Mouse (Mus musculus) cerebellum, adult 2 months (tissue): ENCODE results near the gene Smyd5. TPM values are rescaled to one million over a fixed set of nuclear protein-coding genes. Genes with fewer than 3 reads are reported as not detected.

ENCODE experiments used
- DNase-seq, 2 experiments: peaks; one replicate each; pipeline ENCODE4 v3.0.0; 2021
- H3K27ac ChIP-seq: fragments of 200-500 bp; 2 replicates; pipeline ENCODE4 v1.5.1; 2012; ENCODE audit warnings: low read length, control low read depth, inconsistent platforms; ENCODE audit not compliant: insufficient read depth
- H3K27me3 ChIP-seq: fragments of 200-500 bp; 2 replicates; pipeline ENCODE4 v1.6.1; 2012; ENCODE audit warnings: inconsistent platforms, mild to moderate bottlenecking, low read length, moderate library complexity; ENCODE audit not compliant: control insufficient read depth, insufficient read depth
- H3K4me1 ChIP-seq: fragments of 200-500 bp; 2 replicates; pipeline ENCODE4 v1.6.1; 2011; ENCODE audit warnings: low read length; ENCODE audit not compliant: control insufficient read depth, insufficient read depth
- H3K4me3 ChIP-seq: fragments of 200-500 bp; replicated peaks from 2 replicates; pipeline ENCODE3; 2011; ENCODE audit warnings: mild to moderate bottlenecking, low read depth, low read length, control low read depth; ENCODE audit not compliant: insufficient read depth
- CTCF ChIP-seq: fragments of 200-500 bp; IDR thresholded peaks from 2 replicates; pipeline ENCODE4 v1.5.1; 2011; ENCODE audit warnings: low read depth, mild to moderate bottlenecking, control low read depth, low read length, moderate library complexity, borderline replicate concordance; ENCODE audit not compliant: insufficient read depth
- POLR2A ChIP-seq: fragments of 200-500 bp; IDR thresholded peaks from 2 replicates; pipeline ENCODE4 v1.6.1; 2011; ENCODE audit warnings: low read length, control low read depth, borderline replicate concordance; ENCODE audit not compliant: insufficient read depth
- WGBS: fragments of 180-500 bp; shearing (Covaris S2); methylation state at CpG from one replicate; pipeline ENCODE4 v1.1.7; 2018; 5-methylcytosine and 5-hydroxymethylcytosine counted together
- polyA plus RNA-seq: library from polyadenylated mRNA; depleted of rRNA; stranded (reverse); fragments of >200 nt; gene quantifications from 2 replicates; pipeline ENCODE4 v1.2.3, GENCODE M21; 2012

The Smyd5 gene
- polyA plus RNA-seq, 1 experiment, result 38.8 TPM

DNA sequence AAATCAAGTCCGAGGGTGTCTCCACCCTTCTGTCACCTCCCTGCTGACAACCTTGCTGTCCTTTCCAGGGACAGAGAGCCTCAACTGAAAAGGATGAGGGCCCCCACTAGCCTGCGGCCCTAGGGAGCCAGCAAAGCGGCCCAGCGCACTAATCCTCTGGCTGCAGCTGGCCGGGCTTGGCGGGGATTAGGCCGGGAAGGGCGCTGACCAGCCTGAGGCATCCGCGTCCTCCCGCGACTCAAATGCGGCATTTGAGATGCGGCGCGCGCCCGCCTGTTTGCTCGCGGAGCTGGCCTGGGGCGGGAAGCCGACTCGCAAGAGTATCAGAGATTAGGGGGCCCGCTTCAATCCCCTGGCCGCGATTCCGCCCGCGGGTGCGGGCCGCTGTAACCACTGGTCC, 22.8 kb upstream of the Smyd5 start:
- TF ChIP-seq POLR2A (no peak), CTCF (no peak)

DNA sequence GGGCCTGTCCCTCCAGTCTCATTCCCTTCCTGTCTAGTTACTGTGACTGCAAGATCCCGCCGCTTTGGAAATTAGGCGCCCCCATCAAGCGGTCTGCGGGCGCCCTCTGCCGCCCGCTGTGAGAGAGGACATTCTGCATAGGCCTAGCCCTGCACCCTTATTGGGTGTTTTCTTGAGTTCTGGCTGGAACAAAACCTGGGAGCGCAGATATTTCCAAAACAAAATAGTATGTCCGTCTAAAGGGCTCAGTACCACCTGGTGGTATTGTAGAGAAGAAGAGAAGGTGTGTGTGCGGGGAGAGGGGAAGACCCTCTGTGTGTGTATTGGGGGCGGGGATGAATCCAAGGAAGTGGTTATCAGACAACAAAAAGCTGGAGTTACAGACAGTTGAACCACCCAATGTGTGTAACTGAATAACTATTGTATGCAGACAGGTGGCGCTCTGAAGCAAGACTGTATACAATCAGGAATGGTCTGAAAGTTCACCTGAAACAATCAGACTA, 21.0 kb upstream of the Smyd5 start:
- no peak overlapping the region for H3K4me3 ChIP-seq
- DNase-seq, result peak; percentile 28 to 37
- H3K4me1 ChIP-seq, result no peaks in the 10 kb centered on the region
- H3K27me3 ChIP-seq, result no peaks in the 10 kb centered on the region; the same call in 1 of the 2 replicates
- whole genome bisulfite sequencing, result 21% methylated on average over 13 of the region's 13 CpGs
- peak; percentile 58 for TF ChIP-seq CTCF
- no peak for TF ChIP-seq POLR2A
- H3K27ac ChIP-seq, result no peak overlapping the region

More for the DNA sequence above, 22.8 kb upstream of the Smyd5 start:
- peak in 1 of 2 experiments; percentile 22 for DNase-seq
- peak overlapping the region; percentile 22 for H3K4me3 ChIP-seq
- H3K4me1 ChIP-seq, result no peaks in the 10 kb centered on the region
- no peaks in the 10 kb centered on the region; the same call in 1 of the 2 replicates for H3K27me3 ChIP-seq
- 7% methylated on average over 31 of the region's 31 CpGs for WGBS
- no peak overlapping the region for H3K27ac ChIP-seq

DNA sequence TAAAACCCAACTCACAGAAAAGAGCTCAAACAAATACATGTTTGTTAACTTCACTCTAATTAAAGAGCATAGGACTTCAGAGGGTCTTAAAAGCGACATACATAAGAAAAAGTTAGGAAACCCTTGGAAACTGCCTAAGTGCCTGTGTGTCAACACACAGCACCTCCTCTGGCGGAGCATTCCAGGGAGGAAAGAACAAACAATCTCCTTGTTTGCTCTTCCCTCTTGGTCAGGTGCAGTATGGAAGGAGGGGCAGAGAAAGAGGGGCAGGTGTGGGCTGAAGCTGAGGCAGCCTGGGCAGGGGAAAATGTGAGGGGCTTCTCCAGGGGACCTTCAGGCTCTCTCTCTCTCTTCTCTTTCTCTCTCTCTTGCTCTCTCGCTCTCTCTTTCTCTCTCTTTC, 16.0 kb upstream of the Smyd5 start:
- no peaks in the 10 kb centered on the region; the same call in 1 of the 2 replicates for H3K27me3 ChIP-seq
- H3K27ac ChIP-seq, result no peak overlapping the region
- WGBS, result 67% methylated on average over 3 of the region's 3 CpGs
- no peaks in the 10 kb centered on the region for H3K4me1 ChIP-seq
- TF ChIP-seq CTCF (no peak), POLR2A (no peak)
- no peak for DNase-seq
- H3K4me3 ChIP-seq, result no peak overlapping the region

DNA sequence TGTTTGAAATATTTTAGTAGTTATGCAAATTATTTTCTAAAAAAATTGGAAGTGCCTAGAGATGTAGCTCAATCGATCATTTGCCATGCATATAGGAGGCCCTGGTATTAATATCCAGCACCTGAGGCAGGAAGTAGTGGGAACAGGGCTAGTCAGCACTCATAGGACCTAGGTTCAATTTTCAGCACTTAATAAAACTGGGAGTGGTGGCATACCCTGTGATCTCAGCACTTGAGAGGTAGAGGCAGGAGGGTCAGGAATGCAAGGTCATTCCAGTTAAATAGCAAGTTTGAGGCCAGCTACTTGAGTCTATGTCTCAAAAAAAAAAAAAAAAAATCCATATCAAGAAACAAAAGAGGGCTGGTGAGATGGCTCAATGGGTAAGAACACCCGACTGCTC, 12.6 kb upstream of the Smyd5 start:
- WGBS, result 82% methylated on average over 2 of the region's 2 CpGs
- DNase-seq, result no peak
- Histone ChIP-seq H3K4me3 (no peak overlapping the region), H3K27ac (no peak overlapping the region), H3K27me3 (no peaks in the 10 kb centered on the region; the same call in 1 of the 2 replicates), H3K4me1 (no peaks in the 10 kb centered on the region)
- no peak for TF ChIP-seq POLR2A

DNA sequence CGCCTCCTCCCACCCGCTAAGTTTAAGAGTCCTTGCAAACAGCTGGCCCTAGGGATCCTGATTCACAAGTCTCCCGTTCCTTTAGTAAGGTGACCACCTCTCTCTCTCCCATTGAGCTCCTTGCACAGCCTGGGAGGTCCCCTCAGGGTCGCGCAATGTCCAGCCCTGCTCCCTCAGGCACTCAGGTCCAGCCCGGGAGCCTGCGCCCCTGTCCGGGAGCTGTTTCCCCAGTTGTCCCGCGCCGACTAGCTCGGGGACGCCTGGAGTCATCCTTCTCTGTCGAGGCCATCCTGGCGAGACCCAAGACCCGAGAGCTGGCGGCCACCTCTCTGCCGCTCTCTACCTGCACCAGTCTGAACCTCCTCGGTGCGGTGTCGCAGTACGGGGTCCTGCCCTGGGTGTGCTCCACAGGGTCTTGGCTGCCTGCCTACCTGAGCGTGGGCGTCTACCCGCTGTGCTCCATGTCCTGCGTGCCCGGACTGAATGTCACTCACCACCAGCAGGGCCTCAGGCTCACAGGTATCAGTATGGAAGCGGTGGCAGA, 7.9 kb upstream of the Smyd5 start, which contains the start of gene Noto:
Noto (plus strand) TSS at position 51 of the 544 bp plus-strand sequence.
- Histone ChIP-seq H3K27me3 (no peaks in the 10 kb centered on the region), H3K4me1 (no peaks in the 10 kb centered on the region), H3K27ac (no peak within 1 kb of the TSS), H3K4me3 (no peak within 1 kb of the TSS)
- TF ChIP-seq CTCF, result no peak
- no peak for DNase-seq
- 15% methylated on average over 28 of the region's 28 CpGs for WGBS

DNA sequence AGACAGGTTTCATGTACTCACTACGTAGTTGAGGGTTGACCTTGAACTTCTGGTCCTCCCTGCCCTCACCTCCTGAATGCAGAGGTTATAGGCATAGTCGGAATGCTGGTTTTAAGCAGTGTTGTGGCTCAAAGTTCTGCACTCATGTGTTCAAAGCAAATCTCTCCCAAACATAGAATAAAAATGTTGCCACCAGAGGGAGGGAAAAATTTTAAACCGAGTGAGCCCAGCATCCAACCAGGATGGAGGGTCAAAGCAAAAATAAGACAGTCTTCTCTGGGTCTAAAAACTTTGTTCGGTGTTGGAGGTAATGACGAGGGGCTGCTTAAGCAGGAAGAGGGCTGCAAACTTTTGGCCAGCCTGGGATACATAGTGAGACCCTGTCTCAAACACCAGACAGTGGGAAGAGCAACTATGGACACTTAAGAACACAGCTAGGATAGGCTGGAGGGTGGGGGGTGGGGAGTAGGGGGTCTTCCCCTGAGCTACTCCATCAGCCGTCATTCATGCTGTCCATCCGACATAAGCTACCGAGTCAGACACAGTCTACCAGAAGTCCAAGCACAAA, 431 bp upstream of the Smyd5 start:
- no peak overlapping the region for H3K27ac ChIP-seq
- H3K27me3 ChIP-seq, result no peaks in the 10 kb centered on the region
- TF ChIP-seq POLR2A (no peak), CTCF (no peak)
- DNase-seq, result no peak
- H3K4me3 ChIP-seq, result peak overlapping the region; percentile 77
- no peaks in the 10 kb centered on the region for H3K4me1 ChIP-seq
- WGBS, result 53% methylated on average over 8 of the region's 8 CpGs

DNA sequence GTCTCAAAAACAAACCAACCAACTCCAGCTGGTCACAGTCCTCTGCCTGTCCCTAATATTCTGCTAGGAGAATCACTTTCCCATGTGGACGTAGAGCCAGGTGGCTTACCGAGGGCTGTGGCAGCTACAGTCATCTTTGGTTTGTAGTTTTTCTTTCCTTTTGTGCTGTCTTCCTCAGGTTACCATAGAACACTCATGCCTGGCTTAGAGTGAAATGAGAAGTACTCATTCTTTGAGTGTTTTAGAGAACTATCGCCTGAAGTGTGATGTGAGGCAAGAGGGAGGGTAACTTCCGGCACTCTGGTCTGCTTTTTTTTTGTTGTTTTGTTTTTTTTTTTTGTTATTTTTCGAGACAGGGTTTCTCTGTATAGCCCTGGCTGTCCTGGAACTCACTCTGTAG, 2.1 kb downstream of the Smyd5 start:
- Histone ChIP-seq H3K4me3 (no peak overlapping the region), H3K4me1 (no peaks in the 10 kb centered on the region), H3K27me3 (no peaks in the 10 kb centered on the region), H3K27ac (no peak overlapping the region)
- DNase-seq, result no peak
- TF ChIP-seq CTCF (no peak), POLR2A (no peak)
- WGBS, result 85% methylated on average over 5 of the region's 5 CpGs

DNA sequence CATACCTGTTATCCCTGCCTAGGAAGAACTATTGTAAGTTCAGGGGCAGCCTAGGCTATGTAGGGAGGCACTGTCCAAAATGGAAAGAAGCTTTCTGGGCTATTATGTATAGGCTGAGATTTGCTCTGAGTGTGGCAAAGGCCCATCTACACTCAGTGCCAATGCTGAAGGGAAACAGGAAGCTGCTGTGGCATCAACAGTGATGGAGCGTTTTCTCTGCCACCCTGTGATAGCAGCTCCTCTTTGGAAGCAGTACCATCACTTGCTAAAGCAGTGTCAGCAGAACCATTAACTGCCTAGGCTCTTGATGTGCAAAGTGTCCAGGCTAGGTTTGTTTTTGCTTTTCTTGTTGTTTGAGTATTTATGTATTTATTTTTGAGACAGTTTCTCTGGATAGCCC, 4.4 kb downstream of the Smyd5 start:
- Histone ChIP-seq H3K4me1 (no peaks in the 10 kb centered on the region), H3K27ac (no peak overlapping the region), H3K27me3 (no peaks in the 10 kb centered on the region), H3K4me3 (no peak overlapping the region)
- TF ChIP-seq CTCF, result no peak
- TF ChIP-seq POLR2A, result no peak
- no peak for DNase-seq
- WGBS, result 62% methylated on average over 1 of the region's 1 CpGs
